Mouse (Mus musculus): Measurements from ENCODE around the gene Adgrd1. TPM values are rescaled to one million over a fixed set of nuclear protein-coding genes. Genes with fewer than 3 reads are reported as not detected.

The Adgrd1 gene
- total and polyA plus RNA-seq, 2 experiments from 2014 or later = 0.21 to 0.52 TPM

DNA sequence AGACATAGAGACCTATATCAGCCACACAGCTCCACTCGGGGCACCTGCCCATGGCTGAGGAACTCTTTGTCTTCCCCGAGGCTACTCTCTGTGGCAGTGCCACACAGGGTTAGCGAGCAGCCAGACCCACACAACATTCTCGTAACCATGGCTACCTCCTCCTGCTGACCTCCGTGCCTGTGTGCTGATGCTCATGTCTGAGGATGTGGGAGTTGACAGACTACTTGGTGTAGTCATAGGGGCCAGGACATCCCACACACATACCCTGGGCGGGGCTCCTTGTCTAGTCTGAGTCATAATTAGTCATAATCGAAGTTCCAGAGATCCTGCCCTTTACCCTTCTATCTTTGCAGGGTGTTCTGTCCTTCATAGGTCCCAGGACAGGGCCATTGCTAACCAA, 93.5 kb downstream of the Adgrd1 start:
- H3K9me3 ChIP-seq (ENCODE audit: low read length) = no peaks in the 10 kb centered on the region
- DNase-seq (ENCODE audit: low spot score) = no peak
- no peaks in the 10 kb centered on the region for H3K36me3 ChIP-seq (ENCODE audit: insufficient read depth, low read length)
- no peaks in the 10 kb centered on the region for H3K4me1 ChIP-seq (ENCODE audit: insufficient read depth, low read length)
- H3K27ac ChIP-seq = no peak overlapping the region
- WGBS = 50% methylated on average over 7 of the region's 7 CpGs
- no peak for TF ChIP-seq CTCF (IDR thresholded peaks at IDR 0.05; ENCODE audit: low read depth)
- H3K9ac ChIP-seq (replicated peaks; ENCODE audit: low read length) = no peak overlapping the region
- H3K27me3 ChIP-seq (ENCODE audit: insufficient read depth, low read length) = no peaks in the 10 kb centered on the region
- no peak overlapping the region for H3K4me3 ChIP-seq (ENCODE audit: low read length)
- ATAC-seq = peak; percentile 27; the same call in 1 of the 2 replicates
- H3K4me2 ChIP-seq (ENCODE audit: low read depth, low read length) = no peak overlapping the region

DNA sequence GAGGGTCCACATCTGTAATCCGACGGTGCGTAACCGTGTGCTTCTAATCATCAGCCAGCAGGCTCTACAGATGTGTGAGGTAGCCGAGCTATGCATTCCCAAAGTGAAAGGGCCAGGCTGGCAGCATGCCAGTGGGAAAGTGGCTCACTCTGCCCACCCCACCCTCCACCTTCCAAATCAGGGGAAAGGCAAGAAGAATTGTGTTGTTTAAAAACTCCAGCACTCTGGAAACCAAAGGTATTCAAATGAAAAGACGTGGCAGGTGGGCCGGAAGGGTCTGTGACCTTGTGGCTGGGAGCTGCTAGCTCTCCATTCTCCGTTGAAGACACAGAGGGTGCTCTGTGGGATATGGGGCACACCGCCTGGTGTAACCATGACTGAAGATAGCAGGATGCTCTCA, 100.0 kb downstream of the Adgrd1 start:
- no peaks in the 10 kb centered on the region for H3K4me1 ChIP-seq (ENCODE audit: insufficient read depth, low read length)
- DNase-seq (ENCODE audit: low spot score) (no peak), ATAC-seq (0 out of 2 replicates have a peak, but pooled peaks have one; percentile 29)
- H3K27ac ChIP-seq = no peak overlapping the region
- H3K4me2 ChIP-seq (ENCODE audit: low read depth, low read length) = no peak overlapping the region
- no peak for TF ChIP-seq CTCF (IDR thresholded peaks at IDR 0.05; ENCODE audit: low read depth)
- WGBS = 45% methylated on average over 9 of the region's 9 CpGs
- H3K36me3 ChIP-seq (ENCODE audit: insufficient read depth, low read length) = no peaks in the 10 kb centered on the region
- H3K4me3 ChIP-seq (ENCODE audit: low read length) = no peak overlapping the region
- H3K27me3 ChIP-seq (ENCODE audit: insufficient read depth, low read length) = no peaks in the 10 kb centered on the region
- H3K9ac ChIP-seq (replicated peaks; ENCODE audit: low read length) = no peak overlapping the region
- no peaks in the 10 kb centered on the region for H3K9me3 ChIP-seq (ENCODE audit: low read length)

DNA sequence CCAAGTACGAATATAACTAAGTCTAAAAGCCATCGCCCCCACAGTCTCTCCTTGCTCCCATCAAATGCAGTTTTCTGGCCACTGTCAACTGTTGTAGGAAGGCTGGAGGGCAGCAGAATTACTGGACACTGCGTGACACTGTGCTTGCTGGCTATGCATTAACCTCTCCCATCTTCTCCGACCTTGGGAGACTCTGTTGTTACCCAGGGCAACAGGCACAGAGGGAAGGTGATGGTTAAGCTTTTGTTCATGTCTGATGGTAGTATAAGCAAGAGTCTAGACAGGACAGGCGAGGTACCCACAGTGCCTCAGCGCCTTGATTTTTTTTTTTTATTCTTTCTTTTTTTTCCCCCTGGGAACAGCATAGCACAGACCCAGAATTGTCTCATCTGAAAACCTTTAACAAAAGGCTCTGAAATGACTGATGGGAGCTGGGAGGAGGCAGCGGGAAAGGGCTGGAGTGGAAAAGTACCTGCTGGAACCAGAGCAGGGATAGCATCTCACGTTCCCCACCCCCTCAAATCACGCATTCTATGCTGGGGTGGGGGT, 100.5 kb downstream of the Adgrd1 start:
- Histone ChIP-seq H3K4me3 (ENCODE audit: low read length) (no peak overlapping the region), H3K9me3 (ENCODE audit: low read length) (no peaks in the 10 kb centered on the region), H3K27me3 (ENCODE audit: insufficient read depth, low read length) (no peaks in the 10 kb centered on the region), H3K4me1 (ENCODE audit: insufficient read depth, low read length) (no peaks in the 10 kb centered on the region), H3K4me2 (ENCODE audit: low read depth, low read length) (no peak overlapping the region), H3K36me3 (ENCODE audit: insufficient read depth, low read length) (no peaks in the 10 kb centered on the region), H3K9ac (replicated peaks; ENCODE audit: low read length) (no peak overlapping the region), H3K27ac (no peak overlapping the region)
- ATAC-seq (peak; percentile 51; the same call in 1 of the 2 replicates), DNase-seq (ENCODE audit: low spot score) (no peak)
- WGBS = 41% methylated on average over 9 of the region's 9 CpGs
- no peak for TF ChIP-seq CTCF (IDR thresholded peaks at IDR 0.05; ENCODE audit: low read depth)

DNA sequence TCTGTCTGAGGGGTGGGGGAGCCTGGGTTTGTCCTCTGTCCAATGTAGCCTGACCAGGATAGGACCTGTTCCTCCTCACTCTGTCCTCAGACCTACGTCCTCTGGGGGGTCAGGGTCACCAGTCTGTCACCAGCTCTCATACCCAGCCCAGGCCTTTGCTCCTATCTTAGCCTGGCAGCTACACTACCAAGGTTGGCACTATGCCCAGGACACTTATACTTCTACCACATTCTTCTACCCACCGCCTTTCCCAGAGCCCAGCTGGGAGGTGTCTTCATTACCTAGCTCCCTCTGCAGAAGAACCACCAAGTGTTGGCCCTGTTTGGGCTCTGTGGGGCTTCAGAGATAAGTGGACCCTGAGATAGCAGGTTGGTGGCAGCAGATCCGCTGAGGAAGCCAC, 103.6 kb downstream of the Adgrd1 start:
- Histone ChIP-seq H3K27me3 (ENCODE audit: insufficient read depth, low read length) (no peaks in the 10 kb centered on the region), H3K4me2 (ENCODE audit: low read depth, low read length) (no peak overlapping the region), H3K4me3 (ENCODE audit: low read length) (no peak overlapping the region), H3K4me1 (ENCODE audit: insufficient read depth, low read length) (no peaks in the 10 kb centered on the region), H3K9ac (replicated peaks; ENCODE audit: low read length) (no peak overlapping the region), H3K36me3 (ENCODE audit: insufficient read depth, low read length) (no peaks in the 10 kb centered on the region), H3K27ac (no peak overlapping the region), H3K9me3 (ENCODE audit: low read length) (no peaks in the 10 kb centered on the region)
- no peak for ATAC-seq
- TF ChIP-seq CTCF (IDR thresholded peaks at IDR 0.05; ENCODE audit: low read depth) = no peak
- DNase-seq (ENCODE audit: low spot score) = no peak
- WGBS = 82% methylated on average over 3 of the region's 3 CpGs

DNA sequence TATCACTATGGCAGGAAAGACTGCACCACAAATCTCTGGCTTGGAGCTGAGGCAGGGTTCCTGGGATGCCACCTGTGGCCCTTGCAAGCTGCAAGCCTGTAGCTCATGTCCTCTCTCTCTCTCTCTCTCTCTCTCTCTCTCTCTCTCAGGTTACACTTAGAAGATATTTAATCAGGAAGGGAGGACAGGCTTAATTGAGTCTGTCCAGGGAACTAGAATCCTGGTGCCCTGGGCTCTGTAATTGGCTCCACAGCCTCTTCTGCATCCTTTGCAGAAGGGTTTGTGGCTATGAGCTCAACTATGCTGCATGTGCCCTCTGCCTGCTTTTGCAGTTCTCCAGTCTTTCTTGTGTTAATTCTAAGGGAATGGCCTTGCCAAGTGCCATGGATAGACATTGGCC, 111.7 kb downstream of the Adgrd1 start:
- Histone ChIP-seq H3K4me2 (ENCODE audit: low read depth, low read length) (no peak overlapping the region), H3K36me3 (ENCODE audit: insufficient read depth, low read length) (no peaks in the 10 kb centered on the region), H3K9ac (replicated peaks; ENCODE audit: low read length) (no peak overlapping the region), H3K27me3 (ENCODE audit: insufficient read depth, low read length) (no peaks in the 10 kb centered on the region), H3K27ac (no peak overlapping the region), H3K4me1 (ENCODE audit: insufficient read depth, low read length) (peaks cover 7% of the 10 kb centered on the region; the same call in 1 of the 2 replicates), H3K4me3 (ENCODE audit: low read length) (no peak overlapping the region), H3K9me3 (ENCODE audit: low read length) (no peaks in the 10 kb centered on the region)
- TF ChIP-seq CTCF (IDR thresholded peaks at IDR 0.05; ENCODE audit: low read depth) = no peak
- no peak for DNase-seq (ENCODE audit: low spot score)
- ATAC-seq = no peak

DNA sequence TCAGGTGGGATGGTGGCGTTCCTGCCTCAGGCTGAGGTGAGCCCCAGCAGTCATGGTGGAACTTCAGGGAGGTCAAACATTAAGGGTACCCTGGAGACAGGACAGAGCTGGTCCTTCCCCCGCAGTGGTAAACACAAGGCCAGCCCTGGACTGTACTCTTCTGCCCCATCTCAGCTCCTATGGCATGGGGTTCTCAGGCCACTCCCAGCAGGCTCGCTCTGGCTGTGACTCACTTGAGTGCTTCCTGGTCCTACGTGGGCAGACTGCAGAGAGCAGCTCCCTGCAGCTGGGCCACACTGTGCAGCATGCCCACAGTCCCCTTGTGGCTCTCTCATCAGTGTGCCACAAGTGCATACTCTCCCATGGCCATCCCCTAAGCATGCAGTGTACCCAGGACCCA, 112.3 kb downstream of the Adgrd1 start:
- no peaks in the 10 kb centered on the region for H3K27me3 ChIP-seq (ENCODE audit: insufficient read depth, low read length)
- H3K4me1 ChIP-seq (ENCODE audit: insufficient read depth, low read length) = peaks cover 7% of the 10 kb centered on the region; the same call in 1 of the 2 replicates
- no peak overlapping the region for H3K27ac ChIP-seq
- ATAC-seq (0 out of 2 replicates have a peak, but pooled peaks have one; percentile 10), DNase-seq (ENCODE audit: low spot score) (no peak)
- H3K4me2 ChIP-seq (ENCODE audit: low read depth, low read length) = no peak overlapping the region
- WGBS = 78% methylated on average over 4 of the region's 4 CpGs
- no peaks in the 10 kb centered on the region for H3K36me3 ChIP-seq (ENCODE audit: insufficient read depth, low read length)
- H3K9me3 ChIP-seq (ENCODE audit: low read length) = no peaks in the 10 kb centered on the region
- no peak overlapping the region for H3K9ac ChIP-seq (replicated peaks; ENCODE audit: low read length)
- TF ChIP-seq CTCF (IDR thresholded peaks at IDR 0.05; ENCODE audit: low read depth) = no peak
- H3K4me3 ChIP-seq (ENCODE audit: low read length) = no peak overlapping the region

DNA sequence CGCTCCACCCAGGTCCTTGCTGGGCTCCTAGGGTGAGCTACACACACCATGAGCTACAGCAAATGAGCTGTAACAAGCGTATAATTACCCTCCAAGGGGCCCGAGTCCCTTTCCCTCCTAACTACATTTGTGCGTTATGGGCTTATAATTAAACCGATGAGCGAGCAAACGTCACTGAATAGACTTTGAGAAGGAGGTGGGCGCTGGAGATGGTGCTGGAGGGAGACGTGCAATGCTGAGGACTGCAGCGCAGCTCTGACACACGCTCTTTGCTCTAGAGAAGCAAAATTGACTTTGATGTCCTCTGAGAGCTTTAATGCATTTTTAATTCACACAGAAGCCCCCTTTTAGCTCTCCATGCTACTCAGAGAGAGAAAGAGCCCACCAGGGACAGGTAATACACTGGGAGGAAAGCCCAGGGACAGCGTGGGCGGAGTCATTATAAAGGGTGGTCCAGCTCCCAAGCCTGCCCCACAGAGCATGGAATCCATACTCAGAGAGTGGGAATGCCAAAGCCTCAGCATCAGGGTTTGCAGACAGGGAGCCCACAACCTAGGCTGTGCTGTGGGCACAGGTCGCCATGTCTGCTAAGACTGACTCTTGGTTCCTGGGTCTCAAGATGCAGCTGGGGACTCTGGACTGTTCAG, 115.0 kb downstream of the Adgrd1 start:
- Histone ChIP-seq H3K4me1 (ENCODE audit: insufficient read depth, low read length) (peaks cover 11% of the 10 kb centered on the region; the same call in 1 of the 2 replicates), H3K36me3 (ENCODE audit: insufficient read depth, low read length) (no peaks in the 10 kb centered on the region), H3K27ac (no peak overlapping the region), H3K27me3 (ENCODE audit: insufficient read depth, low read length) (no peaks in the 10 kb centered on the region), H3K4me3 (ENCODE audit: low read length) (no peak overlapping the region), H3K4me2 (ENCODE audit: low read depth, low read length) (no peak overlapping the region), H3K9me3 (ENCODE audit: low read length) (no peaks in the 10 kb centered on the region), H3K9ac (replicated peaks; ENCODE audit: low read length) (no peak overlapping the region)
- no peak for TF ChIP-seq CTCF (IDR thresholded peaks at IDR 0.05; ENCODE audit: low read depth)
- ATAC-seq = peak; percentile 40; the same call in 1 of the 2 replicates
- WGBS = 33% methylated on average over 14 of the region's 14 CpGs
- no peak for DNase-seq (ENCODE audit: low spot score)

Measured in hindbrain, postnatal 0 days (tissue).